Mouse (Mus musculus): Measurements from ENCODE around the gene Ppif. TPM values are rescaled to one million over a fixed set of nuclear protein-coding genes. Genes with fewer than 3 reads are reported as not detected.

Gene Ppif
- polyA plus RNA-seq, 1 experiment from 2014 or later = 33.3 TPM

GRCm38 (mm10) chr14:25719371-25719770 lies 25.4 kb downstream of the Ppif start:
- Histone ChIP-seq H3K4me1 (replicated peaks; ENCODE audit: control insufficient read depth, insufficient read depth, low read length) (no peaks in the 10 kb centered on the region), H3K9ac (ENCODE audit: low read depth, low read length) (no peak overlapping the region), H3K36me3 (ENCODE audit: control insufficient read depth, insufficient read depth, low read length) (no peaks in the 10 kb centered on the region), H3K4me2 (replicated peaks; ENCODE audit: low read depth, low read length) (no peak overlapping the region), H3K27me3 (ENCODE audit: control insufficient read depth, insufficient read depth, low read length) (no peaks in the 10 kb centered on the region), H3K9me3 (ENCODE audit: control insufficient read depth, low read length) (no peaks in the 10 kb centered on the region), H3K27ac (ENCODE audit: low read depth, low read length) (no peak overlapping the region), H3K4me3 (ENCODE audit: low read depth, low read length) (no peak overlapping the region)
- no peak for ATAC-seq (ENCODE audit: low FRiP score)
- 60% methylated on average over 9 of the region's 9 CpGs for WGBS
- no peak for DNase-seq (ENCODE audit: low spot score)

GRCm38 (mm10) chr14:25720962-25721707 lies 27.2 kb downstream of the Ppif start:
- Histone ChIP-seq H3K27me3 (ENCODE audit: control insufficient read depth, insufficient read depth, low read length) (no peaks in the 10 kb centered on the region), H3K27ac (ENCODE audit: low read depth, low read length) (no peak overlapping the region), H3K9me3 (ENCODE audit: control insufficient read depth, low read length) (no peaks in the 10 kb centered on the region), H3K4me1 (replicated peaks; ENCODE audit: control insufficient read depth, insufficient read depth, low read length) (no peaks in the 10 kb centered on the region), H3K36me3 (ENCODE audit: control insufficient read depth, insufficient read depth, low read length) (no peaks in the 10 kb centered on the region), H3K9ac (ENCODE audit: low read depth, low read length) (no peak overlapping the region), H3K4me3 (ENCODE audit: low read depth, low read length) (no peak overlapping the region), H3K4me2 (replicated peaks; ENCODE audit: low read depth, low read length) (no peak overlapping the region)
- DNase-seq (ENCODE audit: low spot score) = no peak
- no peak for ATAC-seq (ENCODE audit: low FRiP score)
- 89% methylated on average over 5 of the region's 5 CpGs for WGBS

DNA sequence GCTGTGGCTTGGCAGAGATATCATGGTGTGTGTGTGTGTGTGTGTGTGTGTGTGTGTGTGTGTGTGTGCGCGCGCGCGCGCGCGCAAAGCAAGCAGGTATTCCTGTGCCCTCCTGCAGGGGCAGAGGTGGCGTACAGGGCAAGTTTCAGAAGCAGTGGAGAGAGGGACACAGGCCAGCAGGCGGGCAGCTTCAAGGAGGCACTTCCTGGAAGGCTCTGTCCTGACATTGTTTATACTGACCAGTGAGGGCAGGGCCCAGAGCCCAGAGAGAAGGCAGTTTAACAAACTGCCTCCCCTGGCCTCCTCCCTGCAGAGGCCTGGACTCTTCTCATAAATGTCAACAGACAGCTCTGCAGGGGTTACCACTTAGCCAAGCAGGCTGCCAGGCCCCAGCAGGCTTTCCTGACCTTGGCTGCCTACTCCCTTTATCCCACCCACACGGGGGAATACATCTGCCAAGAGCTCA lies 31.1 kb downstream of the Ppif start:
- Histone ChIP-seq H3K4me3 (ENCODE audit: low read depth, low read length) (no peak overlapping the region), H3K9me3 (ENCODE audit: control insufficient read depth, low read length) (no peaks in the 10 kb centered on the region), H3K4me2 (replicated peaks; ENCODE audit: low read depth, low read length) (no peak overlapping the region), H3K9ac (ENCODE audit: low read depth, low read length) (no peak overlapping the region), H3K27me3 (ENCODE audit: control insufficient read depth, insufficient read depth, low read length) (no peaks in the 10 kb centered on the region), H3K4me1 (replicated peaks; ENCODE audit: control insufficient read depth, insufficient read depth, low read length) (no peaks in the 10 kb centered on the region), H3K27ac (ENCODE audit: low read depth, low read length) (no peak overlapping the region), H3K36me3 (ENCODE audit: control insufficient read depth, insufficient read depth, low read length) (no peaks in the 10 kb centered on the region)
- no peak for DNase-seq (ENCODE audit: low spot score)
- no peak for ATAC-seq (ENCODE audit: low FRiP score)
- 47% methylated on average over 5 of the region's 11 CpGs for WGBS

- Histone ChIP-seq H3K9ac (ENCODE audit: low read depth, low read length) (no peak overlapping the region), H3K36me3 (ENCODE audit: control insufficient read depth, insufficient read depth, low read length) (no peaks in the 10 kb centered on the region), H3K4me3 (ENCODE audit: low read depth, low read length) (no peak overlapping the region), H3K9me3 (ENCODE audit: control insufficient read depth, low read length) (no peaks in the 10 kb centered on the region), H3K27me3 (ENCODE audit: control insufficient read depth, insufficient read depth, low read length) (no peaks in the 10 kb centered on the region), H3K4me1 (replicated peaks; ENCODE audit: control insufficient read depth, insufficient read depth, low read length) (no peaks in the 10 kb centered on the region), H3K4me2 (replicated peaks; ENCODE audit: low read depth, low read length) (no peak overlapping the region), H3K27ac (ENCODE audit: low read depth, low read length) (no peak overlapping the region)
- DNase-seq (ENCODE audit: low spot score) (no peak), ATAC-seq (ENCODE audit: low FRiP score) (no peak)
- 41% methylated on average over 4 of the region's 4 CpGs for WGBS
These were observed 31.7 kb downstream of the Ppif start for GRCm38 (mm10) chr14:25725690-25726089.

GRCm38 (mm10) chr14:25726226-25727148 lies 32.5 kb downstream of the Ppif start:
- Histone ChIP-seq H3K9me3 (ENCODE audit: control insufficient read depth, low read length) (no peaks in the 10 kb centered on the region), H3K27ac (ENCODE audit: low read depth, low read length) (no peak overlapping the region), H3K4me2 (replicated peaks; ENCODE audit: low read depth, low read length) (no peak overlapping the region), H3K4me1 (replicated peaks; ENCODE audit: control insufficient read depth, insufficient read depth, low read length) (no peaks in the 10 kb centered on the region), H3K4me3 (ENCODE audit: low read depth, low read length) (no peak overlapping the region), H3K9ac (ENCODE audit: low read depth, low read length) (no peak overlapping the region), H3K27me3 (ENCODE audit: control insufficient read depth, insufficient read depth, low read length) (no peaks in the 10 kb centered on the region), H3K36me3 (ENCODE audit: control insufficient read depth, insufficient read depth, low read length) (no peaks in the 10 kb centered on the region)
- DNase-seq (ENCODE audit: low spot score) (peak; percentile 87), ATAC-seq (ENCODE audit: low FRiP score) (no peak)
- WGBS = 55% methylated on average over 20 of the region's 20 CpGs

DNA sequence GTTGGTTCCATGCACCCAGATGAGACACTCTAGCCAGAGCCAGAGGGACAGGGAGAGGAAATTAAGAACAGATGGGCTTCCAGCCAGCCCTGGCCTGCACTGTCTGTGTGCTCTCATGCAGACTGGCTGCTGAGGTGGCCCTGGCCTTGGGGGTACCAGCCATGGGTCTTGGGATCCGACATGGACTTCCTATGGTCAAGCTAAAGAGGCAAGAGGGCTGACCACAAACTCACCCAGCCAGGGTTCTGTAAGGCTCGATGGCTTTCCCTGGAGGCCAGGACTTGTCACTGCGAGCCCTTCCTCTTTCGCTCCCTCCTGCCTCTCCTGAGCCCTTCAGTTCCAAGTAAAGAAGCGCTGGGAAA lies 33.2 kb downstream of the Ppif start:
- 68% methylated on average over 5 of the region's 5 CpGs for WGBS
- no peaks in the 10 kb centered on the region for H3K36me3 ChIP-seq (ENCODE audit: control insufficient read depth, insufficient read depth, low read length)
- ATAC-seq (ENCODE audit: low FRiP score) (no peak), DNase-seq (ENCODE audit: low spot score) (no peak)
- no peak overlapping the region for H3K4me2 ChIP-seq (replicated peaks; ENCODE audit: low read depth, low read length)
- H3K4me1 ChIP-seq (replicated peaks; ENCODE audit: control insufficient read depth, insufficient read depth, low read length) = no peaks in the 10 kb centered on the region
- H3K27ac ChIP-seq (ENCODE audit: low read depth, low read length) = 0 out of 2 replicates have a peak overlapping the region, but pooled peaks have one; percentile 13
- H3K9ac ChIP-seq (ENCODE audit: low read depth, low read length) = no peak overlapping the region
- H3K9me3 ChIP-seq (ENCODE audit: control insufficient read depth, low read length) = no peaks in the 10 kb centered on the region
- no peaks in the 10 kb centered on the region for H3K27me3 ChIP-seq (ENCODE audit: control insufficient read depth, insufficient read depth, low read length)
- no peak overlapping the region for H3K4me3 ChIP-seq (ENCODE audit: low read depth, low read length)

DNA sequence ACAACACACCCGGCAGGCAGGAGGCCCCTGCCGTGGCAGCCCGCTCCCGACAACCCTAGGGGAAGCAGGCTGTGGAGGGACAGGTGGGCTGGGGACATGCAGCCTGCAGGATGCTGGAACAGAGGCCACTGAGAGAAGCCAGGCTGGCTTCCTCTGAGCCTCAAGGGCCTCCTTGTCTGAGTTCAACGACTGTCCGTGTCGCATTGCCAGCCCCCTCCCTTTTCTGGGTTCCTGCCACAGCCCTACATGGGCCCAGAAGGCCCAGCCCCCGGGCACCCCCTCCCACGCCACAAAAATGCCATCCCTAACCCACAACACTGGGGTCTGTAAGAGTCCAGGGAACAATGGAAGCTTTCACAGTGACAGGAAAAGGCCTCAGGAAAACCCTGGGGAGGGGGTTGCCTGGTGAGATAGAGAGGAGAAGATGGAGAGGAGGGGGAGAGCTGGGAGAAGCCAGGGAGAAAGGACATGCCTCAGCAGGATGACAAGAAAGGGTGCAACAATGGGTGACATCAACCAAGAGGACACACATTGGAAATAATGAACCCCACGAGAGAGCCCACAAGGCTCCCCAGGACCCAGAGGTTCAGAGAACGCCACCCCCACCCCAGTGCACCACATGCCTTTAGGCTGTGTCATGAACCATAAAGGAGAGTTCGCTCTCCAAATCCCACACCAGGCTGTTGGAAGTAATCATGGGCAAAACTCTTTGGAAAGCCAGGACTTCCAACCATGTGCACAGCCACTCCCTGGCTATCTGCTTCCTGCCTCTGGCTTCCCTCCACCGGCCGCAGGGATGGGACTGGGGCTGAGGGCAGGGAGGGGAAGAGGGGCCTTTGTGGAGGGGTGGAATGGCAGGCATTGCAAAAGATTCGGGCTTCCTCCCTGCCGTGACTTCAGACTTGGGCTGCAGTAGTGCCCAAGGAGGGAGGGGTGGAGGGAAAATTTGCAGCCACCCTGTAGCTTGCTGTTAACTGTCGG lies 41.1 kb downstream of the Ppif start:
- ATAC-seq (ENCODE audit: low FRiP score) (peak; percentile 71), DNase-seq (ENCODE audit: low spot score) (no peak)
- H3K4me3 ChIP-seq (ENCODE audit: low read depth, low read length) = no peak overlapping the region
- peak overlapping the region; percentile 58 for H3K27ac ChIP-seq (ENCODE audit: low read depth, low read length)
- 30% methylated on average over 17 of the region's 17 CpGs for WGBS
- H3K27me3 ChIP-seq (ENCODE audit: control insufficient read depth, insufficient read depth, low read length) = no peaks in the 10 kb centered on the region
- no peaks in the 10 kb centered on the region for H3K36me3 ChIP-seq (ENCODE audit: control insufficient read depth, insufficient read depth, low read length)
- no peak overlapping the region for H3K4me2 ChIP-seq (replicated peaks; ENCODE audit: low read depth, low read length)
- H3K4me1 ChIP-seq (replicated peaks; ENCODE audit: control insufficient read depth, insufficient read depth, low read length) = peaks cover 8% of the 10 kb centered on the region
- peak overlapping the region; percentile 2; the same call in 1 of the 2 replicates for H3K9ac ChIP-seq (ENCODE audit: low read depth, low read length)
- no peaks in the 10 kb centered on the region for H3K9me3 ChIP-seq (ENCODE audit: control insufficient read depth, low read length)

DNA sequence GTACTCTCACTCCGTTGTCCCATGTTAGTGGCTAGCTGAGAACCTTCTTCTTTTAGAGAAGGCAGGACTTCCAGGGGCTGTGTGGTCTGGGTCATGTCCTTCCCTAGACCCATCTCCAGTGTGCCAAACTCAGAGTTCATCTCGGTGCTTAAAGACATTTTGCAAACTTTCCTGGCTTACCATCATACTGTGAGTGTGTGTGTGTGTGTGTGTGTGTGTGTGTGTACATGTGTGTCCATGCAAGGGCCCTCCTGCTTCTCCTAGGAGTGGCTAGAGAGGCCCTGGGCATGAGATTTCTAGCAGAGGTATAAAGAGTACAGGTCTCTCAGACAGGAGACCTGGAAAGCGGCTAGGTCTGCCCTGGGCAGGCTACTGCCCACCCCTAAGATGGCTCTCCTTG lies 42.2 kb downstream of the Ppif start:
- Histone ChIP-seq H3K36me3 (ENCODE audit: control insufficient read depth, insufficient read depth, low read length) (no peaks in the 10 kb centered on the region), H3K4me2 (replicated peaks; ENCODE audit: low read depth, low read length) (no peak overlapping the region), H3K9me3 (ENCODE audit: control insufficient read depth, low read length) (no peaks in the 10 kb centered on the region), H3K27me3 (ENCODE audit: control insufficient read depth, insufficient read depth, low read length) (no peaks in the 10 kb centered on the region), H3K27ac (ENCODE audit: low read depth, low read length) (no peak overlapping the region), H3K4me3 (ENCODE audit: low read depth, low read length) (no peak overlapping the region), H3K9ac (ENCODE audit: low read depth, low read length) (no peak overlapping the region), H3K4me1 (replicated peaks; ENCODE audit: control insufficient read depth, insufficient read depth, low read length) (peaks cover 8% of the 10 kb centered on the region)
- DNase-seq (ENCODE audit: low spot score) (no peak), ATAC-seq (ENCODE audit: low FRiP score) (no peak)
- 88% methylated on average over 3 of the region's 3 CpGs for WGBS
